Mouse (Mus musculus) lung, embryonic 15.5 days (tissue): Measurements from ENCODE around the gene Dnmt1. TPM values are rescaled to one million over a fixed set of nuclear protein-coding genes. Genes with fewer than 3 reads are reported as not detected.
"Not testable (repeated sequence)": the region's sequence is repeated elsewhere in the genome, so short reads cannot be mapped to it uniquely, and the experiment has no call there.

Experiments
- ATAC-seq: fragments of 200-750 bp; cut with Nextera tagmentation; 2 replicates; pipeline ENCODE4 v1.8.0; 2017; ENCODE audit warnings: moderate number of reproducible peaks, borderline replicate concordance; ENCODE audit not compliant: low FRiP score, low TSS enrichment; ENCODE audit errors: extremely low read depth
- H3K27ac ChIP-seq: fragments of 300-500 bp; sonication (generic); 2 replicates; pipeline ENCODE4 v1.5.1; 2015; ENCODE audit warnings: moderate library complexity, mild to moderate bottlenecking, inconsistent platforms
- H3K27me3 ChIP-seq: fragments of 300-500 bp; sonication (generic); 2 replicates; pipeline ENCODE4 v1.6.1; 2015; ENCODE audit warnings: inconsistent platforms
- H3K36me3 ChIP-seq: fragments of 300-500 bp; sonication (generic); 2 replicates; pipeline ENCODE4 v1.6.1; 2015; ENCODE audit warnings: inconsistent platforms
- H3K4me1 ChIP-seq: fragments of 300-500 bp; sonication (generic); 2 replicates; pipeline ENCODE4 v1.6.1; 2015; ENCODE audit warnings: inconsistent platforms
- H3K4me2 ChIP-seq: fragments of 300-500 bp; sonication (generic); 2 replicates; pipeline ENCODE4 v1.6.1; 2015; ENCODE audit warnings: inconsistent platforms, mild to moderate bottlenecking, moderate library complexity
- H3K4me3 ChIP-seq: fragments of 300-500 bp; sonication (generic); 2 replicates; pipeline ENCODE4 v1.5.1; 2015; ENCODE audit warnings: mild to moderate bottlenecking, inconsistent platforms
- H3K9ac ChIP-seq: fragments of 300-500 bp; sonication (generic); 2 replicates; pipeline ENCODE4 v1.6.1; 2015; ENCODE audit warnings: inconsistent platforms
- H3K9me3 ChIP-seq: fragments of 300-500 bp; sonication (generic); 2 replicates; pipeline ENCODE4 v1.6.1; 2016; ENCODE audit warnings: inconsistent platforms
- WGBS: fragments of 180-500 bp; shearing (Covaris S2); methylation state at CpG from one replicate; pipeline ENCODE4 v1.1.7; 2015; 5-methylcytosine and 5-hydroxymethylcytosine counted together
- polyA plus RNA-seq: library from polyadenylated mRNA; unstranded; fragments of >200 nt; fragmentation: Nextera tagmentation; extraction: Ambion mirVana; gene quantifications from 2 replicates; pipeline ENCODE4 v1.2.1, GENCODE M21; 2015

Dnmt1 gene
- 101 and 104 TPM in 2 replicates for polyA plus RNA-seq

- Histone ChIP-seq H3K27me3 (no peaks in the 10 kb centered on the region), H3K4me1 (no peaks in the 10 kb centered on the region), H3K36me3 (no peaks in the 10 kb centered on the region), H3K27ac (no peak within 1 kb of the TSS), H3K9ac (no peak within 1 kb of the TSS), H3K4me2 (no peak within 1 kb of the TSS), H3K9me3 (no peaks in the 10 kb centered on the region), H3K4me3 (no peak within 1 kb of the TSS)
- no peak for ATAC-seq
- 81% methylated on average over 2 of the region's 2 CpGs for WGBS
Observed at GRCm38 (mm10) chr9:20959430-20959938, at the start of gene Dnmt1. Dnmt1 (minus strand) TSS chr9:20959888.

DNA sequence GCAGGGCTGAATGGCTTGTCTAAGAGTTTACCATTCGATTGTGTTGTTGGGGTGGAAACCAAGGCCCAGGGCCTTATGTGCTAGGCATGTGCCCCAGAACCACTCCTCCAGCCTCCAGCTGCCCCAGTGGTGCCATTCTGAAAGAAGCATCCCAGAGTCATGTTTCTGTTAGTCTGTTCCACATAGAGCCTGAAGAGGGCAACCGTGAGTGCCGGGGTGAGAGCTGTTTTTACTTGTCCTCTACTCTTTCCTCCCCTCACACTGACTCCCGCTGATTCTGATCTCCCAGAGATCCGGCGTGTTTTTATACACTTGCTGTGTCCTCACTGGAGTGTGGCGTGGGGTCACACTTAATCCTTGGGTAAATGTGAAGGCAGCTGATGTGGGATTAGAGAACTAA lies 48.3 kb upstream of the Dnmt1 start:
- Histone ChIP-seq H3K4me2 (no peak overlapping the region), H3K9me3 (no peaks in the 10 kb centered on the region), H3K27me3 (no peaks in the 10 kb centered on the region), H3K4me3 (no peak overlapping the region), H3K4me1 (peaks cover 26% of the 10 kb centered on the region), H3K36me3 (peaks cover 44% of the 10 kb centered on the region), H3K9ac (no peak overlapping the region), H3K27ac (no peak overlapping the region)
- no peak for ATAC-seq
- WGBS: 79% methylated on average over 7 of the region's 7 CpGs

DNA sequence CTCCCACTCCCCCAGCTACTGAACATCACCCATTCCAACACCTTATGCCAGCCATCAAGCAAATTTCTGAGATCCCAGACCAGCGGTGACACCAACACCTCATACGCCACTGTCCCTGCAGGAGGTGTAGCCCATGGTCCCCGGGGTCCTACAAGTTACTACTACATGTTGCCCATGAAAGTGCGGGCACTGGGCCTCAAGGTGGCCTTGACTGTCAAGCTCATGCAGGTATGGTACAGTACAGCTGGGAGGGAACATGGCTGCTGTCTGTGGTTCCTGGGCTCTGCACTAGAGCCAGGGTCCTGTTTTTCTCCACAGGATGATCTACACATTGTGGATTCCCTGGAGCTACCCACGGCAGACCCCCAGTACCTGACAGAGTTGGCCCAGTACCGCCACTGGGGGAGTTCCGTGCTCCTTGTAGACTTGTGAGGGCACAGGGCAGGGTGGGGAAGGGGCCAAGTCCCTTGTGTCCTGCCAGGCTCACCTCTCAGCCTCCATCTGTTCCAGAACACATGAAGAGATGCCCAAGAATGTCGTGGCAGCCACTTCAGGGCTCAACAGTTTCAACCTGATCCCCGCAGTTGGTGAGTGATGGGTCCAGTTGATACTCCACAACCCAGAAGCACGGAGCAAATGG lies 47.7 kb upstream of the Dnmt1 start:
- Histone ChIP-seq H3K9me3 (no peaks in the 10 kb centered on the region), H3K27me3 (no peaks in the 10 kb centered on the region), H3K9ac (no peak overlapping the region), H3K4me2 (no peak overlapping the region), H3K4me1 (peaks cover 23% of the 10 kb centered on the region), H3K36me3 (peaks cover 44% of the 10 kb centered on the region), H3K4me3 (no peak overlapping the region), H3K27ac (no peak overlapping the region)
- 93% methylated on average over 10 of the region's 10 CpGs for WGBS
- no peak for ATAC-seq

DNA sequence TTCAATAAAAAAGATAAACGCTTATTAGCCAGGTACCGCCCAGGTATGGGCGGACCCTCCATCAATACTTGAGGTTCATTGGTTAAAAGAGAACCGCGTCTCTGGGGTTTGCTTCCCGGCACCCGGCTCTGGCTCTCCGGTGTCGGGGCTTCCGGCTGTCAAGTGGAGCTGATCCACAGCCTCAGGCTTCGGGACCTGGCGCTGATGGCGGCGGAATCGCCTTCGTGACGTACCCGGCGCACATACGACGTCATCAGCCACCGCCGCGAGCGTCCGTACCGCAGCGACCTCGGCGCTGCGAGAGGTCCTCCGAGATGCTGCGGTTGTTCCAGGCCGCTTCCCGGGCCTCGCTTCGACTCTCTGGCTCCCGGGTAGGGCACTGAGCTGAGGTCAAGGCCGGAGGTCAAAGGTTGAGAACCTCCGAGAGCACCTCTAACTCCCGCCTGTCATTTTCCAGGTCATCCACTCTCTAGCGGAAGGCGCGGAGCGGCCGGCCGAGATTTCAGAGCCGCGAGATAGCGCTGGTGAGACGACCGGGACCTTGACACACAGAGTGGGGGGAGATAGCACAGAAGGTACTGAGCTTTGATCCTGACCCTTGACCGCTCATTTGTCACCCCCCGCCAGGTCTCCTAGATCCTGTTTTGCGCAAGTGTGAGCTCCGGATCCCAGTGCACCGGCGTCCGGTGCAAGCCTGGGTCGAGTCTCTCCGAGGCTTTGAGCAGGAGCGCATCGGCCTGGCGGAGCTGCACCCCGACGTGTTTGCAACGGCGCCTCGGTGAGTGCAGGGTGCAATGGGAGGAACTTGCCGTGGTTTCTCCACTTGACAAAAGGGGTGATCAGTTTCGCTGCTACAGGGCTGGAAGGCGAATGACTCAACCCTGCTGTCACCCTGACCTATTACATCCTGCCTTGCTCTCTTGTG lies 43.2 kb upstream of the Dnmt1 start, which contains the start of gene Mrpl4:
Gene Mrpl4, plus strand, starts transcription at position 112 of the 925 bp plus-strand sequence.
- peaks cover 31% of the 10 kb centered on the region for H3K36me3 ChIP-seq
- H3K27me3 ChIP-seq: no peaks in the 10 kb centered on the region

GRCm38 (mm10) chr9:21002270-21002626 lies 42.6 kb upstream of the Dnmt1 start:
- H3K4me1 ChIP-seq: peaks cover 19% of the 10 kb centered on the region
- ATAC-seq: peak; percentile 5; the same call in 1 of the 2 replicates
- peaks cover 24% of the 10 kb centered on the region for H3K36me3 ChIP-seq
- H3K4me2 ChIP-seq: peak overlapping the region; percentile 88
- peak overlapping the region; percentile 72 for H3K27ac ChIP-seq
- H3K9ac ChIP-seq: peak overlapping the region; percentile 62
- H3K27me3 ChIP-seq: no peaks in the 10 kb centered on the region
- 8% methylated on average over 7 of the region's 7 CpGs for WGBS
- H3K4me3 ChIP-seq: peak overlapping the region; percentile 69
- H3K9me3 ChIP-seq: no peaks in the 10 kb centered on the region

More for the DNA sequence above, 43.2 kb upstream of the Dnmt1 start, which contains the start of gene Mrpl4:
- H3K4me2 ChIP-seq: peak within 1 kb of the TSS; percentile 88
- H3K27ac ChIP-seq: peak within 1 kb of the TSS; percentile 72
- WGBS: under 1% methylated on average over 72 of the region's 72 CpGs
- peak; percentile 75 for ATAC-seq
- H3K4me1 ChIP-seq: peaks cover 19% of the 10 kb centered on the region
- peak within 1 kb of the TSS; percentile 62 for H3K9ac ChIP-seq
- H3K9me3 ChIP-seq: no peaks in the 10 kb centered on the region
- H3K4me3 ChIP-seq: peak within 1 kb of the TSS; percentile 69

- 45% methylated on average over 6 of the region's 6 CpGs for WGBS
- peaks cover 19% of the 10 kb centered on the region for H3K4me1 ChIP-seq
- ATAC-seq: no peak
- no peak overlapping the region for H3K4me3 ChIP-seq
- H3K27ac ChIP-seq: no peak overlapping the region
- H3K9ac ChIP-seq: no peak overlapping the region
- no peaks in the 10 kb centered on the region for H3K27me3 ChIP-seq
- no peaks in the 10 kb centered on the region for H3K9me3 ChIP-seq
- no peak overlapping the region for H3K4me2 ChIP-seq
- peaks cover 19% of the 10 kb centered on the region for H3K36me3 ChIP-seq
Observed at GRCm38 (mm10) chr9:21001651-21002200, 42.0 kb upstream of the Dnmt1 start.

DNA sequence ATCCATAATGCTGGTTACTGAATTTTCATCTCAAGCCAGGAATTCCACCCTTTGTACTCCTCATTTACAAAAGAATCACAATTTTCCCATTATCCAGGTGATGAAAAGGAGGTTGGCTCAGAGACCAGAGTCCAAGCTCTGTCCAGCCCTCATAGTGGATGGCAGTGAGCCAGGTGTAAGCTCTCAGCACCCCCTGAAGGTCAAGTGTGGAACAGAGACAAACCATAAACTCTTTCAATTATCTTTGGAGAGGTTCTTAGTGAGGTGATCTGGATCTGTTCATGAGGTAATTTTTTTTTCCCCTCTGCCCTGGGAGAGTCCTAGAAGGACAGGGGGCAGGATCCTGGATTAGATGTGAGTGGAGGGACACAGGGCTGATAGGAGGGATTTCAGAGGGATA lies 41.1 kb upstream of the Dnmt1 start:
- no peak for ATAC-seq
- H3K27me3 ChIP-seq: no peaks in the 10 kb centered on the region
- no peaks in the 10 kb centered on the region for H3K9me3 ChIP-seq
- no peak overlapping the region for H3K4me3 ChIP-seq
- peaks cover 12% of the 10 kb centered on the region for H3K36me3 ChIP-seq
- H3K9ac ChIP-seq: no peak overlapping the region
- no peak overlapping the region for H3K4me2 ChIP-seq
- no peak overlapping the region for H3K27ac ChIP-seq
- peaks cover 19% of the 10 kb centered on the region for H3K4me1 ChIP-seq

- not testable (repeated sequence) for H3K36me3 ChIP-seq, H3K27ac ChIP-seq, H3K27me3 ChIP-seq, H3K9ac ChIP-seq, H3K9me3 ChIP-seq, H3K4me3 ChIP-seq, H3K4me2 ChIP-seq, ATAC-seq
- 56% methylated on average over 1 of the region's 1 CpGs for WGBS
- peaks cover 22% of the 10 kb centered on the region for H3K4me1 ChIP-seq
Observed at GRCm38 (mm10) chr9:20998337-20998736, 38.6 kb upstream of the Dnmt1 start.

- 84% methylated on average over 8 of the region's 8 CpGs for WGBS
- H3K27me3 ChIP-seq: no peaks in the 10 kb centered on the region
- ATAC-seq: no peak
- H3K4me1 ChIP-seq: peaks cover 24% of the 10 kb centered on the region
- H3K36me3 ChIP-seq: no peaks in the 10 kb centered on the region
- no peaks in the 10 kb centered on the region for H3K9me3 ChIP-seq
- H3K4me2 ChIP-seq: no peak overlapping the region
- no peak overlapping the region for H3K9ac ChIP-seq
- no peak overlapping the region for H3K27ac ChIP-seq
- H3K4me3 ChIP-seq: no peak overlapping the region
Observed at GRCm38 (mm10) chr9:20997065-20997464, 37.4 kb upstream of the Dnmt1 start.

DNA sequence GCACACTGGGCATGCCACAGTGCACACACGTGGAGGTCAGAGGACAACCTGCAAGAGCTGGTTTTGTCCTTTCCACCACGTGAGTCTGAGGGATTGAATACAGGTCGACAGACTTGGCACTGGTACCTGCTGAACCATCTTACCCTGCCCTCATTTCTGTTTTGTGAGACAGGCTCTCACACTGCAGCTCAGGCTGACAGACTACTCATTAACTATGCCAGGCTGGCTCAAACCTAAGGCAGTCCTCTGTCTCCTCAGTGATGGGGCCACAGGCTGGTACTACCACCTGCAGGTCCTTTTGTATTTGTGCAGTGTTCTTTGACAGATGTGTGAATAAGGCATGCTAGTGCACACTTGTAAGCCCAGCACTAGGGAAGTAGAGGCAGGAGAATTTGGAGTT lies 35.4 kb upstream of the Dnmt1 start:
- Histone ChIP-seq H3K4me2 (no peak overlapping the region), H3K9me3 (no peaks in the 10 kb centered on the region), H3K27ac (no peak overlapping the region), H3K4me1 (peaks cover 28% of the 10 kb centered on the region), H3K27me3 (no peaks in the 10 kb centered on the region), H3K4me3 (no peak overlapping the region), H3K36me3 (no peaks in the 10 kb centered on the region), H3K9ac (no peak overlapping the region)
- ATAC-seq: no peak
- WGBS: 65% methylated on average over 3 of the region's 3 CpGs

DNA sequence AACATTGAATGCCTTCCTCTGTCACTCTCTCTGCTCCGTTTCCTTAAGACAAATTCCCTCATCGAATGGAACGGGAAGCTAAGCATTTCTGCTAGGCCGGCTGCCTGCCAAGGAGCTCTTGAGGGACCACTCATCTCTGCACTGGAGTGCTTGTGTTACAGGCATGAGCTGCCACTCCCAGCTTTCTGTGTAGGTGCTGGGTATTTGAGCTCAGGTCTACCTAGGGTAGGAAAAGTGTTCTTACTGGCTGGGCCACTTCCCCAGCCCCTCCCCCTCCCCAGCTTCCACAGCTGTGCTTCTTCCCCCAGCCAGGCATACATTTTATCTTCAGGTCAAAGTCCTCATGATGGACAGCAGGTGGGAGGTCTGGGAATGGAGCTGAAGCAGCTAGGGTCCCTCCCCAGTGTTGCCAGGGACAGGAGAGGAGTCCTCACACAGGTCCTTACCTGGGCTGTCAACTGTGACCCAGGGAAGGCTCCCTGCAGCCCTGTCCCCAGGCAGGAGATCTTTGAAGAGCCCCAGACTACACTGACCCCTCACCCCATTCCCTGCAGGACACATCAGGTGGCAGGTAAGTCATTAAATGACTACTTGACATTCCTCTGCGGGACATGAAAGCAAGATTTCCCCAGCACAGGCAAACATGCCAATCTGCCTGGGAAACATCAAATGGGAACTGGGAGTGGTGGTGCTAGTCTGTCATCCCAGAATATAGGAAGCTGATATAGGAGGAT lies 33.6 kb upstream of the Dnmt1 start:
- Histone ChIP-seq H3K9ac (no peak overlapping the region), H3K4me3 (no peak overlapping the region), H3K27ac (peak overlapping the region; percentile 91), H3K4me1 (peaks cover 42% of the 10 kb centered on the region), H3K9me3 (no peaks in the 10 kb centered on the region), H3K36me3 (no peaks in the 10 kb centered on the region), H3K27me3 (no peaks in the 10 kb centered on the region), H3K4me2 (peak overlapping the region; percentile 29; the same call in 1 of the 2 replicates)
- peak; percentile 80 for ATAC-seq
- 39% methylated on average over 5 of the region's 5 CpGs for WGBS
